Mouse (Mus musculus): ENCODE measurements around the gene Ei24.

DNA sequence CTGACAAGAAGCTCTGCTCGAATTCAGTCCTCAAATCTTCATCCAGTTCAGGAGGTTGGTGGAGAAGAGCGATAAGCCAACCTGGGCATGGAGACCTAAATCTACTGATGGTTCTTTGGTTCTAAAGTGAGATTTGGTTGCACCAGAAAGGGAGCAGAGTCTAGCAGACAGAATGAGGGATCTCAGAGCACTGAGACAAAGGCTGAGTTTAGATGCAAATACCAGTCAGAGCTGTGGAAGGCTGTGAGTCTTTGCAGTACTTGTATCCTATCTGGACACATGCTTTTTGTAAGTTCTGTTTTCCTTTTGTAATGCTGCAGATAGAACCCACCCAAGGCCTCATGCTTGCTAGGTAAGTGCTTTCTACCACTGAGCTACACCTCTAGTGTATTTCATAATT lies 24.8 kb upstream of the Ei24 start:
- no peak for TF ChIP-seq CTCF (IDR thresholded peaks at IDR 0.05; ENCODE audit: low read depth)
- TF ChIP-seq EP300 (IDR thresholded peaks at IDR 0.05; ENCODE audit: low read depth) = no peak

Data from liver, embryonic 14.5 days (tissue).